Mouse (Mus musculus): ENCODE measurements at regions not wholly inside any gene's neighbourhood (a gene's known extent, or its start where the extent isn't known, plus 50 kb on each side); places are given as distances from the start of the nearest gene placed in this dataset.
A peak's percentile ranks its signal among the peaks of the same experiment; 100 is the strongest.
"Not testable (repeated sequence)": the region's sequence is repeated elsewhere in the genome, so short reads cannot be mapped to it uniquely, and the experiment has no call there.

DNA sequence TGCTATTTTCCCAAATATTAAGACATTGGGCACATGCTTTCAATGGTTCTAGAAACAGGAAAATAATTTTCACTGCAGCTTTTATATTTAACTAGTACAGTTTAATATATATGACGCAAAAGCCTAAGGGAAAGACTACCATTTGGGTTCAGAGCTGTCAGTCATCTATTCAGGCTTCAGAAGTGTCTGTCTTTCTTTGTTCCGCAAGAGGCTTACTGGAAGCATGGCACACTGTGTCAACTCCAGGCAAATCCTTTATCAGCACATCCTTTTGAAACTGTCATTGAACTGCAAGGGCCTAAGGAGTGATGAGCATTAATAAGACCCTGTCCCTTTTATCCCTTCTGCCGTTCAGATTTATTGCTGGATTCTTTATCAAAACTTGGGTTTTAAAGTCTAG, 158.2 kb downstream of the Gm5152 start:
- WGBS, result 87% methylated on average over 3 of the region's 3 CpGs
- H3K27ac ChIP-seq (replicated peaks; ENCODE audit: low read depth, low read length); H3K4me2 ChIP-seq (ENCODE audit: low read depth, low read length); H3K9ac ChIP-seq (ENCODE audit: low read depth, low read length); H3K9me3 ChIP-seq (ENCODE audit: control insufficient read depth, low read length); H3K4me3 ChIP-seq (ENCODE audit: low read depth, low read length); H3K4me1 ChIP-seq (ENCODE audit: control insufficient read depth, insufficient read depth, low read length); ATAC-seq (ENCODE audit: low read depth); DNase-seq (ENCODE audit: low spot score); H3K36me3 ChIP-seq (ENCODE audit: control insufficient read depth, insufficient read depth, low read length); H3K27me3 ChIP-seq (replicated peaks; ENCODE audit: control insufficient read depth, insufficient read depth, low read length): not testable (repeated sequence)

DNA sequence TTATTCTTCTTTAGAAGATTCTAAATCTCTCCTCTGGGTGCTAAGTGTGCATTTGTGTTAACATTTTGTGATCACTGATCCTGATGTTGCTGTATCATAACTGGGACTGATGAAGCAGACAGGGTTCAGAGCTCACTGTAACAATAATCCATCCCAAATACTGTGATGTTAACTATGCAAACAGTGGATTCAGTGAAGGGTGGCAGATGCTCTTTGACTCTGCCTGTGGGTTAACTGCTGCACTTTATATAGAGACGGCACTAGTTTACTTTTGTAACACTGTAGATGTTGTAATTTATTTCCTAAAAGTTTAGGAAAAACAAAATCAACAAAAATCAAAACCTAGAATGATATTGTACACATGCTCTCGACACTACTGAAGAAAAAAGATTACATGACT, 190.9 kb downstream of the Gm5152 start:
- WGBS, result 28% methylated on average over 2 of the region's 2 CpGs

DNA sequence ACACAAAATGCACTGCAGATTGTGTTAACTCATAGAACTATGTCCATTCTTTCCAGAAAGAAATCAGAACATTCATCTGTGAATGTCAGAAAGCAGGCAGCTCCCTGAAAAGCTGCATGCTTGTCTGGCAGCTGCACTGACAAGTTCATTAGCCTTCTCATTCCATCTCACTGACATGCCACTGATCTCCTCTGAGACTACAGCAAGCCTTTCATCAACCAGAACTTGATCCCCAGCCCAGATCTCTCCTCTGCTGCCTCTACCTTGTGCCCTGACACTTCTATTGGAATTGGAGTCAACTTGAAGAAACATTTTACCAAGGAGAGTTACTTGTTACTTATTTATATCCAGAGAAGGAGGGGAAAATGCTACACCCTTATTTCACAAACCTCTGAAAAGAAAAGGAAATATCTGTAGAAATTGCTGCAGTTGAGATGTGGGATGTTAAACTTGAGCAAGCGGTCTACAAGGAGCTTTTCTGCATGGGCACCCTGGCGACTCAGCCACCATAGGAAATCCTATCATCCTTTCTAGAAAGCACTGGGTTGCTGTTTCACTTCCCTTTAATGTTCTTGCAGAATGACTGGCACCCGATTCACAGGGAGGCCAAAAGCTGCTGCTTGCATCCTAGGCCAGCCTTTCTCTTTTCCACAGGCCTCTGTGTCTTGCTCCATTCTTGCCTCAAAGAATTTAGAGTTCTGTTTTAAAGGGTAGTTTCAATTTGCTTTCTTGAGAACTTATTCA, 191.5 kb downstream of the Gm5152 start:
- Histone ChIP-seq H3K27ac (replicated peaks; ENCODE audit: low read depth, low read length) (no peak overlapping the region), H3K4me3 (ENCODE audit: low read depth, low read length) (no peak overlapping the region), H3K9me3 (ENCODE audit: control insufficient read depth, low read length) (no peaks in the 10 kb centered on the region), H3K9ac (ENCODE audit: low read depth, low read length) (no peak overlapping the region), H3K27me3 (replicated peaks; ENCODE audit: control insufficient read depth, insufficient read depth, low read length) (no peaks in the 10 kb centered on the region), H3K4me1 (ENCODE audit: control insufficient read depth, insufficient read depth, low read length) (no peaks in the 10 kb centered on the region), H3K36me3 (ENCODE audit: control insufficient read depth, insufficient read depth, low read length) (no peaks in the 10 kb centered on the region), H3K4me2 (ENCODE audit: low read depth, low read length) (no peak overlapping the region)
- ATAC-seq (ENCODE audit: low read depth) (no peak), DNase-seq (ENCODE audit: low spot score) (peak; percentile 10)
- WGBS, result 53% methylated on average over 3 of the region's 3 CpGs

More for the DNA sequence above, 190.9 kb downstream of the Gm5152 start:
- no peaks in the 10 kb centered on the region for H3K9me3 ChIP-seq (ENCODE audit: control insufficient read depth, low read length)
- no peak overlapping the region for H3K27ac ChIP-seq (replicated peaks; ENCODE audit: low read depth, low read length)
- no peaks in the 10 kb centered on the region for H3K36me3 ChIP-seq (ENCODE audit: control insufficient read depth, insufficient read depth, low read length)
- DNase-seq (ENCODE audit: low spot score) (no peak), ATAC-seq (ENCODE audit: low read depth) (no peak)
- H3K4me1 ChIP-seq (ENCODE audit: control insufficient read depth, insufficient read depth, low read length), result no peaks in the 10 kb centered on the region
- no peak overlapping the region for H3K4me3 ChIP-seq (ENCODE audit: low read depth, low read length)
- no peak overlapping the region for H3K9ac ChIP-seq (ENCODE audit: low read depth, low read length)
- no peak overlapping the region for H3K4me2 ChIP-seq (ENCODE audit: low read depth, low read length)
- H3K27me3 ChIP-seq (replicated peaks; ENCODE audit: control insufficient read depth, insufficient read depth, low read length), result no peaks in the 10 kb centered on the region

DNA sequence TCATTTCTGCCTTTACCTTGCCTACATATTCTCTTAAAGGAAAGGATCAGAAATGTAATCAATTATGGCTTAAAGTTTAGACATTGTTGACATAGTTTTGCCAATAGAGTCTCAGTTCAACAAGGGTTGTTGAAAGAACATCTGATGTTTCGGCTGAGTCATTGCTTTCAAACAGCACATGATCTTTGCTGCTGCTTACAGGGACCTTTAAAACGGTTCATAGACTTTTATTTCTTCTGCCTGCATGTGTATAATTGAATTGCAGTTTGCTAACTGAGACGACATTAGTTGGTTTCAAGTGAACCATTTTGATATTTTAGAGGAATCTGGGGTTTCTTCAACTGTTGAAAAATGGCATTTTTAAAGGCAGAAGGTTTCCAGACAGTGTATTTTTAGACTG, 204.7 kb downstream of the Gm5152 start:
- Histone ChIP-seq H3K4me3 (ENCODE audit: low read depth, low read length) (no peak overlapping the region), H3K9me3 (ENCODE audit: control insufficient read depth, low read length) (no peaks in the 10 kb centered on the region), H3K9ac (ENCODE audit: low read depth, low read length) (no peak overlapping the region), H3K4me1 (ENCODE audit: control insufficient read depth, insufficient read depth, low read length) (no peaks in the 10 kb centered on the region), H3K4me2 (ENCODE audit: low read depth, low read length) (no peak overlapping the region), H3K27ac (replicated peaks; ENCODE audit: low read depth, low read length) (no peak overlapping the region), H3K27me3 (replicated peaks; ENCODE audit: control insufficient read depth, insufficient read depth, low read length) (no peaks in the 10 kb centered on the region), H3K36me3 (ENCODE audit: control insufficient read depth, insufficient read depth, low read length) (no peaks in the 10 kb centered on the region)
- ATAC-seq (ENCODE audit: low read depth), result no peak
- WGBS, result 64% methylated on average over 3 of the region's 3 CpGs
- no peak for DNase-seq (ENCODE audit: low spot score)

DNA sequence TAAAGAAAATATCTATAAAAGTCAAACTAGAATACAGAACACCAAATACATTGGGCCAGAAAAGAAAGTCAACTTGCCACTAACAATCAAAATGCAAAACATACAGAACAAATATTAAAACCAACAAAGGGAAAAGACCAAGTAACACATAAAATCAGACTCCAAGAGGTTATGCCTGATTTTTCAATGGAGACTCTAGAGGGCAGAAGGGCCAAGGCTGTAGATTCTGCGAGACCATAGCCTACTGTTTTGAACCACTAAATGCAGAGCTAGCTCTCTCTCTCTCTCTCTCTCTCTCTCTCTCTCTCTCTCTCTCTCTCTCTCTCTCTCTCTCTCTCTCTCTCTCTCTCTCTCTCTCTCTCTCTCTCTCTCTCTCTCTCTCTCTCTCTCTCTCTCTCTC, 221.2 kb downstream of the Gm5152 start:
- H3K27me3 ChIP-seq (replicated peaks; ENCODE audit: control insufficient read depth, insufficient read depth, low read length); H3K4me2 ChIP-seq (ENCODE audit: low read depth, low read length); ATAC-seq (ENCODE audit: low read depth); H3K27ac ChIP-seq (replicated peaks; ENCODE audit: low read depth, low read length); DNase-seq (ENCODE audit: low spot score); H3K9me3 ChIP-seq (ENCODE audit: control insufficient read depth, low read length); H3K4me3 ChIP-seq (ENCODE audit: low read depth, low read length); H3K4me1 ChIP-seq (ENCODE audit: control insufficient read depth, insufficient read depth, low read length); H3K9ac ChIP-seq (ENCODE audit: low read depth, low read length); H3K36me3 ChIP-seq (ENCODE audit: control insufficient read depth, insufficient read depth, low read length): not testable (repeated sequence)
- WGBS, result 67% methylated on average over 1 of the region's 1 CpGs
